Mouse (Mus musculus) liver, adult (tissue): ENCODE results near the gene Nol4l.

Experiments
- GATA4 ChIP-seq: IDR thresholded peaks from 2 replicates; pipeline ENCODE4 v1.6.1; 2014; ENCODE audit warnings: mild to moderate bottlenecking, low read length; ENCODE audit not compliant: insufficient replicate concordance

Gene Nol4l

DNA sequence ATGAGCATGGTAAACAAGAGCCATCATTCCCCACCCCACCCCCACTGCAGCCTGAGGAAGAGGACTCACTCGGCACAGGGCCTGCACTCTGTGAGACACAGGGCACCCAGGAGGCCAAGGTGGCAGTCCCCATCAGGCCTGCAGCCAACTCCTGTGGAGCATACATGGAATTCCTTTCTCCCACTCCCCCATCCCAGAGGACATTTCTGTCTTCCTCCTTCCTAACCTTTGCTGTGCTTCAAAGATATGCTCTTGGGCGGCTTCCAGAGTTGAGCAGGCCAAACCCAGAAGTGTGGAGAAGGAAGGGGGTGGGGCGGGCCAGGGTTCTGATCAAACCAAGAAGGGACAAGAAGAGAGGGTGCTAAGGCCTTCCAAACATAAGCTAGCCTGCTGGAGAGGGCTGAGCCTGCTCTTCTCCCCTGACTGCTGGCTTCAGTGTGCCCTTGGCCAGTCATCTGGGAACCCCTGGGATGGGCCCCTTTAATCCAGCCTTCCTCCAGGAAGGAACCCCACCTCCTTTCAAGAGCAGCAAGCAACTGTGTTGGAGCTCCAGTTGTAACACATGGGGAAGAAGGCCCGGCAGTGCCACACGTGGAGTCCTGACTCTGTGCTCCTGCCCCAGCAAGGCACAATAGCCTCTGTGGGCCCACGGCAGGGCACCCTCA is 93.0 kb downstream of the Nol4l start:
- TF ChIP-seq GATA4 = peak; percentile 35; the same call in 1 of the 2 replicates

GRCm38 (mm10) chr2:153434880-153435831 is 94.6 kb downstream of the Nol4l start:
- TF ChIP-seq GATA4 = no peak

- no peak for TF ChIP-seq GATA4
These were observed 95.9 kb downstream of the Nol4l start for GRCm38 (mm10) chr2:153433859-153434258.

GRCm38 (mm10) chr2:153432492-153432891 is 97.3 kb downstream of the Nol4l start:
- no peak for TF ChIP-seq GATA4

- no peak for TF ChIP-seq GATA4
These were observed 99.2 kb downstream of the Nol4l start for GRCm38 (mm10) chr2:153430571-153430970.

GRCm38 (mm10) chr2:153428485-153428884 is 101.3 kb downstream of the Nol4l start:
- TF ChIP-seq GATA4 = no peak

DNA sequence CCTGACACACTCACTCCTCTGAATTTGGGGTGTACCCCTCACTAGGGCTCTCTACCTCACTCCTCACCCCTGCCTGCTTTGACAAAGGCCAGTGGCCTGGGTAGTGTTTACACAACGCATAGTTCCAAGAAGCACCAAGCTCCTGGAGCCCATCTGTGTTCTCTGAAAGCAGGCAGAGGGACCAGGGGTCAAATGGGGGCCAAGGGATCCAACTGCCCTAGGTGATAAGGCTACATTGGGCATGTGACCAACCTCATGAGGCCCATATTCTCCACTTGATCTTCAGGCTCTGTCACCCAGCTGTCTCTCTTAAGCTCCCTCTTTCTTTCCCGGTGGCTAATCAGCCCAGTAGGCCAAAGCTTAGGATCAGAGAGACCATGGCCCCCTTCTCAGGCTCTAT is 102.8 kb downstream of the Nol4l start:
- TF ChIP-seq GATA4 = no peak

GRCm38 (mm10) chr2:153425998-153426670 is 103.6 kb downstream of the Nol4l start:
- no peak for TF ChIP-seq GATA4

DNA sequence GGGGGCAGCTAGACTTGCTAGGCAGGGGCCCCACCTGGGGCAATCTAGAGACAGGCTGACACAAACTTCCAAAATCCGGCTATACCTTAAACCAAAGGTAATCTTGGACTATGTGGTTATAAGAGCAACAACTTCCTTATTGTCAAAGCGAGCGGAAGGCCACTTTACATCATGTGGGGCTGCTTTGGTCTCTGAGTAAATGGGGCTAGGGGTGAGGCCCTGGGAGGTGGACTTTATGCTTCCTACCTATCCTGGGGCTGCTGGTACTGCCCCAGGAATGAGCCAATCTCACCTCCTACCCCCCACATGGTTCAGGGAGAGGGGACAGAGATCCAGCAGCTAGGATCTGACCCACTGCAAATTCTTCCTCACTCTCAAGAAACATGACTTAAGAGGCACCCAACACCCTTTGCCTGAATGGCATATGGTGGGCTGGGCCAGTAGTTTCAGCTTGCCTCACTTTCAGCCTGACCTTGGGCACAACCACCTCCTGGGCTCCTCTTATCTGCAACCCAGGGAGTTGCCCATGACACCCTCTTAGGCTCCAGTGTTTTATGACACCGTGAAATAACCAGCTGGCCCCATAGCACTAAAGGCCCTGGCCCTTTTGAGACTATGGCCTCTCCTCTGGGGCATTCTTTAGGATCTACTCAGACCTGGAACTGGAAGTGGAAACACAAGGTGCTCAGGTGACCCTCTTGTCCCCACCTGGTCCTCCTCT is 104.5 kb downstream of the Nol4l start:
- no peak for TF ChIP-seq GATA4

DNA sequence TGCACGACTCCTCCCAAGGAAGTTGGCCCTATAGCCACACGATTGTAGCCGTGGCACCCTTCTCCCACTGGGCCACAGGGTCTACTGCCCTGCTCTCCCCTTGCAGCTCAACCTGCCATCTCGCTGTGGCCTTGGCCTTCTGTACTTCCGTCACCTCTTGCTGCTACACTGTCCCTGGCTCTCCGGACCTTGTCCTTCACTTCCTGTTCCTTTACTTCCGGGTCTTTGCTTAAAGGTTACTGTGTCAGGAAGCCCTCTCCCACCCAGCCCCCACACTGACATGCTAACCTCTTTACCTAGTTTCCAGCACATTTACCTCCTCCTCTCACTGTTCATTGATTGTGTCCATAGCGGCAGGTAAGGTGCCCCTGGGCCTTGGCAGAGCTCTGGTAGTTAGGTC is 105.2 kb downstream of the Nol4l start:
- no peak for TF ChIP-seq GATA4

DNA sequence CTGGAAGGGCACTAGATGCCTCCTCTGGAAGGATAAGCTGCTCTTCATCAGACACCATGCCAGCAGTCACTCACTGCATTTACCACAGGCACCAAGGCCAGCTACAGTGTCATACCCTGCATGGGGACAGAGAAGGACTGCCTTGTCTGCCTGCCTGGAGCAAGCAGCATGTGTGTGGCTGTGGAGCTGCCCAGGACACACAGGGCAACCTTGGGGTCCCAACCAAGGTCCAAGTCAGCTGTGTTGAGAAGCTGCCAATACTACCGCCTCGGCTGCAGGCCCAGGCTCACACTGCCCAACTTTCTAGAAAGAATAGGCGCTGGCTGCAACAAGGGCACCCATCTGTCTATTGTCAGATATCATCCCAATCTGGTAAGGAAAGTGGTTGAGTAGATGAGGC is 106.7 kb downstream of the Nol4l start:
- TF ChIP-seq GATA4 = no peak

DNA sequence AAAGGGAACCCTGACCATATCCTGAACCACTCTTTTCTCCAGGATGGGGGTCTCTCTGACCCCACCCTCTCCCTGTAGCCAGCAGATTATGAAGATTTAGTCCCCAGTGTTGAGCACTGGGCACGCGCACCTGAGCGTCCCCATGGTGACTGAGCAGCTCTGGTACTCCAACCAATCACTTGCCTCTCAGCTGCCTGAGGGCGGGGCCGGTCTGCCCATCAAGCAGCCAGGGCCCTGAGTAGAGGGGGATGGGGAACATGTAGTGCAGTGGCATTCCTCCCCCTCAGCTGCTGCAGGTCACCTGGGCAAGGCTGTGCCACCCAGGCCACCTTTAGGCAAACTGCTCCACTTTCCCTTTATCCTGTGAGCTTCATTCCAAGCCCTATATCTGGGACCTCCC is 107.7 kb downstream of the Nol4l start:
- no peak for TF ChIP-seq GATA4

GRCm38 (mm10) chr2:153421233-153421632 is 108.5 kb downstream of the Nol4l start:
- no peak for TF ChIP-seq GATA4

DNA sequence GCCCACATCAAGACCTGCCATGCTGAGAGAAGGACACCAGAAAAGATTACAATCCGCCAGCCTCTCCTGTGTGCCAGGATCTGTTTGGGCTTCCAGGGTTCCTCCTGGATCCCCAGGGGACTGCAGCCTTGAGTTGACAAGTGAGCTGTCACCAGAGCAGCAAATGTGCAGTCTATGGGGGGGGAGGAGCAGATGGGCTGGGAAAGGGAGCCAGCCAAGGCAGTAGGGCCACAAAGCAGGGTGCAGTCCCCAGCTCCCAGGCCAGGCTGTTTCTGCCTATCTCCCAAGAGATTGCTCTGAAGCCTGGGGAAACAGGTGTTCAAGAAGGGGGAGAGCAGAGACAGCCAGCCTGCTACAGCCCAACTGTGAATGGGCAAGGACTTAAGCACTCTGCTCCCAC is 111.4 kb downstream of the Nol4l start:
- TF ChIP-seq GATA4 = no peak

DNA sequence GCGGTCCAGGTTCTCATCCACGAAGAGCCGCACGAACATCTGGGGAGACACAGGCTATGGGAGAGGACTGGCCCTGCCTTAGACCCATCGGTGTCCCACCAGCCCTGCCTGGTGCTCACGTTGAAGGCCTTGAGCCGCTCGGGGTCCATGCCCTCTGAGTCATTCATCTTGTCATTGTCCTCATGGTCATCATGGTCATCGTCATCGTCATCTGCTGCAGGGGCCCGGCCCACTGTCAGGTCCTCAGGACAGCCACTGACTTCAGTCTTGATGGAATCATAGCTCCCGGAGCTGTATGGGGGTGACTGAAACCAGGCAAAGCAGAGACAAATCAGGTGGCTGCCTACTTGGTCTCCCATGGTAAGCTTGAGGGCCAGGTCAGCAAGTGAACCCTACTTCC is 111.9 kb downstream of the Nol4l start:
- TF ChIP-seq GATA4 = no peak
